In the genomic region with DNA sequence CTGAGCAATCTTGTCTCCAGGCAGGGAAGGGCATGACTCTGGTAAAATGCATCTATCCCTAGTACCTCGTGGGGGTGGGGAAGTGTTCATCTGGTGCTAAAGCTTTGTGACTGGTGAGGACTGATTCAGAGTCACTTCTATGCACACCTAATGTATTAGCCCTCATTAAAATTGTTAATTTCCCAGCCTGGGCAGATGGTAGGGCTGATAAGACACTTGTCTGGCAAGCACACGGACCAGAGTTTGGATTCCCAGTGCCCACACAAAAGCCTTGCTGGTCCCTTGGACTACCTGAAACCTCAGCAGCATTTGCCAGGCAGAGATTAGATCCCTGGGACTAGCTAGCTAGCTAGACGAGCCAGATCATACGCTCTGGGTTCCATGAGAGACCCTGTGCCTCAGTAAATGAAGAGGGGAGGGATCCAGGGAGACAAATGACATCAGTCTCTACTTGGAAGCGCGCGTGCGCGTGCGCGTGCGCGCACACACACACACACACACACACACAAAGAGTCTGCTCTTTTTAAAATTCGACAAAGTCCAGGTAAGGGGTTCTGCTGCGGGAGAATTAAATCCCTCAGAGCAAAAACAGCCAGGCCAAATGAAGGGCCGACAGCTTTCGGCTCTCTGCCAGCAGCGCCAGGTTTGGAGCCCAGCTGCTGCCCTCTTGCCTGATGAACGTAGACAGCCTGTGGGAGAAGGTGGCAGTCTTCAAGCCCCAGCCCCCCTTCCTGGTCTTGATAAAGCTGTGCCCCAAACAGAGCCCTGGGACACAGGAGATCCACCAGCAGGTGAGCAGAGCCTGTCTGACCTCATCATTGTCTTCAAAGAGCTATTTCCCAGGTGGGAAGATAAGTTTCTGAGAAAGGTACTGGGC, we compare ENCODE assay signal across 12 mouse cellular contexts. TPM values are rescaled to one million over a fixed set of nuclear protein-coding genes. Genes with fewer than 3 reads are reported as not detected.
DNase-seq lines count a peak whose midpoint lies in the region; ATAC-seq lines count a peak whose summit lies in the region.
"Had no signal": no experiment of that assay in that cellular context is flagged by ENCODE, and none has a peak within 500 bp of the region (broad histone marks: within the 10 kb centered on the region; RNA-seq: fewer than 3 reads in every experiment).

No protein-coding gene starts in this region.

- 0 out of 2 replicates have a peak overlapping the region, but pooled peaks have one; percentile 4 for H3K9ac ChIP-seq in heart, embryonic 12.5 days
- H3K9ac ChIP-seq in hindbrain, embryonic 16.5 days (ENCODE audit: low read depth, low read length) = no peak overlapping the region; the same call in 1 of the 2 replicates
- H3K9ac ChIP-seq: embryonic facial prominence, embryonic 13.5 days; kidney, embryonic 15.5 days had no signal

- DNase-seq in heart, adult 8-10 months (ENCODE audit: low spot score) = no peak
- peak; percentile 32 for DNase-seq in MN1 (ENCODE audit: low spot score)
- DNase-seq in cerebellum, postnatal 14 days = peak; percentile 77 to 86
- DNase-seq in right cerebral cortex, adult 2 months (ENCODE audit: low spot score in 2 of 2) = no peak
- no peak for DNase-seq in adrenal gland, postnatal 25 days
- DNase-seq: right cerebral cortex, postnatal 25 days had no signal

- WGBS in heart, embryonic 12.5 days = 55% methylated on average over 19 of the region's 19 CpGs
- WGBS in hindbrain, embryonic 16.5 days = 57% methylated on average over 19 of the region's 19 CpGs

- H3K27me3 ChIP-seq in heart, embryonic 12.5 days (replicated peaks) = no peaks in the 10 kb centered on the region
- H3K27me3 ChIP-seq in hindbrain, embryonic 16.5 days (replicated peaks; ENCODE audit: control insufficient read depth, insufficient read depth, low read length) = no peaks in the 10 kb centered on the region
- H3K27me3 ChIP-seq: embryonic facial prominence, embryonic 13.5 days; kidney, embryonic 15.5 days had no signal

- H3K4me1 ChIP-seq in heart, embryonic 12.5 days (replicated peaks) = peaks cover 12% of the 10 kb centered on the region
- H3K4me1 ChIP-seq in hindbrain, embryonic 16.5 days (ENCODE audit: control insufficient read depth, insufficient read depth, low read depth, low read length) = no peaks in the 10 kb centered on the region

- H3K27ac ChIP-seq in heart, embryonic 12.5 days (ENCODE audit: poor library complexity, severe bottlenecking) = no peak overlapping the region
- peak overlapping the region; percentile 60 for H3K27ac ChIP-seq in hindbrain, embryonic 16.5 days (ENCODE audit: low read depth, low read length)
- H3K27ac ChIP-seq: embryonic facial prominence, embryonic 13.5 days; kidney, embryonic 15.5 days had no signal

- no peaks in the 10 kb centered on the region for H3K9me3 ChIP-seq in heart, embryonic 12.5 days (replicated peaks)
- H3K9me3 ChIP-seq in hindbrain, embryonic 16.5 days (ENCODE audit: control insufficient read depth, low read length) = no peaks in the 10 kb centered on the region
- H3K9me3 ChIP-seq: embryonic facial prominence, embryonic 13.5 days; kidney, embryonic 15.5 days had no signal

- ATAC-seq in heart, embryonic 12.5 days (ENCODE audit: insufficient number of reproducible peaks, low FRiP score) = no peak
- ATAC-seq in hindbrain, embryonic 16.5 days = peak; percentile 48; the same call in 1 of the 2 replicates
- ATAC-seq: lung, postnatal 0 days had no signal

- H3K36me3 ChIP-seq in heart, embryonic 12.5 days = no peaks in the 10 kb centered on the region
- no peaks in the 10 kb centered on the region for H3K36me3 ChIP-seq in hindbrain, embryonic 16.5 days (ENCODE audit: control insufficient read depth, insufficient read depth, low read length)
- H3K36me3 ChIP-seq: embryonic facial prominence, embryonic 13.5 days; kidney, embryonic 15.5 days had no signal

- 0 out of 2 replicates have a peak overlapping the region, but pooled peaks have one; percentile 7 for H3K4me2 ChIP-seq in heart, embryonic 12.5 days
- peak overlapping the region; percentile 14; the same call in 1 of the 2 replicates for H3K4me2 ChIP-seq in hindbrain, embryonic 16.5 days (ENCODE audit: low read length)
- H3K4me2 ChIP-seq: embryonic facial prominence, embryonic 13.5 days; kidney, embryonic 15.5 days had no signal

- H3K4me3 ChIP-seq in heart, embryonic 12.5 days = no peak overlapping the region
- no peak overlapping the region for H3K4me3 ChIP-seq in hindbrain, embryonic 16.5 days (ENCODE audit: low read length)
- H3K4me3 ChIP-seq: embryonic facial prominence, embryonic 13.5 days; kidney, embryonic 15.5 days had no signal

RNA-seq across cellular contexts. Expression of gene Orai1, which starts 8.9 kb away (rescaled TPM):
- 22.8 and 23.3 TPM in 2 replicates for polyA plus RNA-seq in heart, embryonic 12.5 days (2016; fragmentation: Nextera tagmentation; extraction: Ambion mirVana)
- 10 to 100 TPM; 13.3 to 16.3 (median 15.2) TPM for total RNA-seq in heart, adult 8-10 months (2022)
- polyA plus RNA-seq in hindbrain, embryonic 16.5 days (2015; fragmentation: Nextera tagmentation; extraction: Ambion mirVana) = 14.2 TPM in 2 replicates
- 11.7 and 13.4 TPM in 2 replicates for total RNA-seq in adrenal gland, postnatal 25 days (2021)

RNA-seq across cellular contexts. Expression of gene Kdm2b, which starts 16.3 kb away (rescaled TPM):
- 38.6 and 39.8 TPM in 2 replicates for polyA plus RNA-seq in heart, embryonic 12.5 days (2016; fragmentation: Nextera tagmentation; extraction: Ambion mirVana)
- total RNA-seq in heart, adult 8-10 months (2022) = 10 to 100 TPM; 12.7 to 14.9 (median 14.4) TPM
- polyA plus RNA-seq in hindbrain, embryonic 16.5 days (2015; fragmentation: Nextera tagmentation; extraction: Ambion mirVana) = 88.8 and 99.8 TPM in 2 replicates
- total RNA-seq in adrenal gland, postnatal 25 days (2021) = 16.4 and 22.7 TPM in 2 replicates

RNA-seq across cellular contexts. Expression of gene Morn3, which starts 40.9 kb away (rescaled TPM):
- not detected in 2 replicates for polyA plus RNA-seq in heart, embryonic 12.5 days (2016; fragmentation: Nextera tagmentation; extraction: Ambion mirVana)
- total RNA-seq in heart, adult 8-10 months (2022) = not detected
- 0.47 and 0.81 TPM in 2 replicates for polyA plus RNA-seq in hindbrain, embryonic 16.5 days (2015; fragmentation: Nextera tagmentation; extraction: Ambion mirVana)
- total RNA-seq in adrenal gland, postnatal 25 days (2021) = not detected in 2 replicates
- total RNA-seq: left cerebral cortex, postnatal 36 days had no signal
- polyA plus RNA-seq: embryonic facial prominence, embryonic 13.5 days had no signal

Comparison
In these comparisons a context has a peak if more than half of its experiments do, and no peak if none do; other contexts are left out.
1. DNase-seq: peak in MN1 (single experiment) and cerebellum, postnatal 14 days (2 of 2); none in heart, adult 8-10 months (single experiment), right cerebral cortex, adult 2 months (0 of 2) and adrenal gland, postnatal 25 days (single experiment).